Mouse (Mus musculus): ENCODE data around the gene Trmt10a. TPM values are rescaled to one million over a fixed set of nuclear protein-coding genes. Genes with fewer than 3 reads are reported as not detected.

The Trmt10a gene
- polyA plus RNA-seq, 1 experiment from 2014 or later: 8.2 TPM

- H3K9ac ChIP-seq (replicated peaks; ENCODE audit: low read depth, low read length): peak overlapping the region; percentile 74
- H3K4me1 ChIP-seq (ENCODE audit: control insufficient read depth, insufficient read depth, low read length): peaks cover 3% of the 10 kb centered on the region; the same call in 1 of the 2 replicates
- no peaks in the 10 kb centered on the region for H3K27me3 ChIP-seq (ENCODE audit: control insufficient read depth, insufficient read depth, low read length)
- H3K36me3 ChIP-seq (ENCODE audit: control insufficient read depth, insufficient read depth, low read length): no peaks in the 10 kb centered on the region
- H3K4me3 ChIP-seq (ENCODE audit: low read depth, low read length): peak overlapping the region; percentile 55
- H3K9me3 ChIP-seq (ENCODE audit: control insufficient read depth, low read length): no peaks in the 10 kb centered on the region
- 0% methylated on average over 18 of the region's 18 CpGs for WGBS
- peak overlapping the region; percentile 95 for H3K27ac ChIP-seq (ENCODE audit: low read depth, low read length)
- no peak for ATAC-seq (ENCODE audit: low read depth)
- peak overlapping the region; percentile 66 for H3K4me2 ChIP-seq (ENCODE audit: low read depth, low read length)
Measured at GRCm38 (mm10) chr3:138144060-138144641, 903 bp downstream of the Trmt10a start.

DNA sequence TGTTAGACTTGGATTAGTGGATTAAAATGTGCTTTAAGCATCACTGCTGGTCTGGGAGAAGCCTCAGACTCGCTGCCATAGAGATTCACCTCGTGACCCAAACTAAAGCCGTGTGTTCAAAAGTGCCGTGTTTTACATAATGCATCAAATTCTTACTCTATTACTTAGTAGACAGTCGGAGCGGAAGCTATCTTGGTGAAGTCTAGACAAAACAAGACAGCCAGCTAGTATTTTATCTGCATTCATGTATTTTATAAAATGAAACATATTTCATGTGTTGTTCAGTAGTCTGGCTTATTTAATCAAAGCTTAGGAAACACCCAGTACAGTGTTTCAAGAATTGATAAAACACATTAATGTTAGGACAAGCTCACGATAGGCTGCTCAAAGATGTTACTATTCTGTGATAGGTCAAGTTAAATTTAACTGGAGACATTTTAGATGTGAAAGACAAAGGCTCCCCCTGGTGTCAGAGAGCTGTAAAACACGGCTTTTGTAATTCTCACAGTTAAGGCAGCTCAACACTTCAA lies 1.5 kb downstream of the Trmt10a start, which contains the start of gene Mttp:
Gene Mttp, minus strand, starts transcription at position 327 of the 530 bp plus-strand sequence.
- H3K9ac ChIP-seq (replicated peaks; ENCODE audit: low read depth, low read length): peak within 1 kb of the TSS; percentile 74
- WGBS: 3% methylated on average over 8 of the region's 8 CpGs
- no peaks in the 10 kb centered on the region for H3K36me3 ChIP-seq (ENCODE audit: control insufficient read depth, insufficient read depth, low read length)
- H3K4me3 ChIP-seq (ENCODE audit: low read depth, low read length): peak within 1 kb of the TSS; percentile 55
- no peaks in the 10 kb centered on the region for H3K9me3 ChIP-seq (ENCODE audit: control insufficient read depth, low read length)
- peak; percentile 19; the same call in 1 of the 2 replicates for ATAC-seq (ENCODE audit: low read depth)
- H3K4me1 ChIP-seq (ENCODE audit: control insufficient read depth, insufficient read depth, low read length): peaks cover 3% of the 10 kb centered on the region; the same call in 1 of the 2 replicates
- peak within 1 kb of the TSS; percentile 95 for H3K27ac ChIP-seq (ENCODE audit: low read depth, low read length)
- peak within 1 kb of the TSS; percentile 66 for H3K4me2 ChIP-seq (ENCODE audit: low read depth, low read length)
- no peaks in the 10 kb centered on the region for H3K27me3 ChIP-seq (ENCODE audit: control insufficient read depth, insufficient read depth, low read length)

DNA sequence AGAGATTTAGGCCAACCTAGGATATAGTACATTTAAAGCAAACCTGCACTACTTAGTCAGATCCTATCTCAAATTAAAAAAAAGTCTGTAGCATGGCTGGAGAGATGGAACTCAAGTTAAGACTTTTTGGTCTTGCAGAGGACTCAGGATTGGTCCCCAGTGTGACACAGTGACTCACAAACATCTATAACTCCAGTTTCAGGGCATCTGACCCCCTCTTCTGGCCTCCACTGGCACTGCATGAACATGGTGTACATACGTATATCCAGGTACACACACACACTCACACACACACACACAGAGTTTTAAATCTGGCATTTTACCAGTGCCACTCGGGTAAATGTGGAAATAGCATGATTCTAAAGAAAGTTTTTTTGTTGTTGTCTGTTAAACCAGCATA lies 5.6 kb downstream of the Trmt10a start:
- Histone ChIP-seq H3K9me3 (ENCODE audit: control insufficient read depth, low read length) (no peaks in the 10 kb centered on the region), H3K9ac (replicated peaks; ENCODE audit: low read depth, low read length) (no peak overlapping the region), H3K4me2 (ENCODE audit: low read depth, low read length) (no peak overlapping the region), H3K4me1 (ENCODE audit: control insufficient read depth, insufficient read depth, low read length) (no peaks in the 10 kb centered on the region), H3K27me3 (ENCODE audit: control insufficient read depth, insufficient read depth, low read length) (no peaks in the 10 kb centered on the region), H3K36me3 (ENCODE audit: control insufficient read depth, insufficient read depth, low read length) (no peaks in the 10 kb centered on the region), H3K27ac (ENCODE audit: low read depth, low read length) (no peak overlapping the region), H3K4me3 (ENCODE audit: low read depth, low read length) (no peak overlapping the region)
- ATAC-seq (ENCODE audit: low read depth): no peak
- 94% methylated on average over 2 of the region's 2 CpGs for WGBS

DNA sequence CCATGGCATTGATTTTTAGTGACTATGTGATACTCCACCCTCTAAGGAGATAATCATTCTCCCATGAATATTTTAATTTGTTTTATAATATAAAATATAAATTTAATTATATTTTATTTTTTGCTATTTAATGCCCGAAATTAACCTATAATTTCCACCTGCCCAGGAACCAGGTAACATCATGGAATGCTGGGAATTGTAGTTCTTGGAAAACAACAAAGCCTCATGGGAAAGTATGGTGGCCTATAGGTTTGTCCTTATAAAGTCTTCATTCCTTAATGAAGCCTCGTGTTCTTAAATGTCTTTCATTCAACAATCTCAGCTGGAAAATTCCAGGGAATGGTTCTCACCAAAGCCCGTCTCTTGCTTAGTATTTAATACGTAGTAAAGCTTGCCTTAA lies 11.8 kb downstream of the Trmt10a start:
- Histone ChIP-seq H3K4me1 (ENCODE audit: control insufficient read depth, insufficient read depth, low read length) (no peaks in the 10 kb centered on the region), H3K36me3 (ENCODE audit: control insufficient read depth, insufficient read depth, low read length) (no peaks in the 10 kb centered on the region), H3K27me3 (ENCODE audit: control insufficient read depth, insufficient read depth, low read length) (no peaks in the 10 kb centered on the region), H3K9me3 (ENCODE audit: control insufficient read depth, low read length) (no peaks in the 10 kb centered on the region), H3K9ac (replicated peaks; ENCODE audit: low read depth, low read length) (no peak overlapping the region), H3K4me3 (ENCODE audit: low read depth, low read length) (no peak overlapping the region), H3K27ac (ENCODE audit: low read depth, low read length) (no peak overlapping the region), H3K4me2 (ENCODE audit: low read depth, low read length) (no peak overlapping the region)
- ATAC-seq (ENCODE audit: low read depth): no peak
- 94% methylated on average over 4 of the region's 4 CpGs for whole genome bisulfite sequencing

DNA sequence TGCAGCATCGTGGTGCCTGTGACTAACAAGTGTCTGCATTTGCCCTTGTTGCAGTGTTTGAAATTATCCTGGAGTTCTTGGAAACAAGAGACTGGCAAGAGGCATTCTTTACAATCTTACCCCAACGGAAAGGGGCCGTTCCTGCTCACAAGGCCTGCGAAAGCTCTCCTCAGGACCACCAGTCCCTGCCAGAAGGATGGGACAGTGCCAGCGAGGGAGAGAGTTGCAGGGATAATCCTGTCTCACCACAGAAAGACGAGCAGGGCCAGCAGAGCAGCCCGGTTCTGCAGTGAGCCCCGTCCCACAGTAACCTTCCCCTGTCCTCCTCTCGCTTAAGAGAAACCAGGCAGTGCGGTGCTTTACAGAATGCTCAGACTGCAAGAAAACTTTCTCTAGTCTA lies 13.4 kb downstream of the Trmt10a start:
- no peak for ATAC-seq (ENCODE audit: low read depth)
- Histone ChIP-seq H3K36me3 (ENCODE audit: control insufficient read depth, insufficient read depth, low read length) (no peaks in the 10 kb centered on the region), H3K4me1 (ENCODE audit: control insufficient read depth, insufficient read depth, low read length) (no peaks in the 10 kb centered on the region), H3K9ac (replicated peaks; ENCODE audit: low read depth, low read length) (no peak overlapping the region), H3K27me3 (ENCODE audit: control insufficient read depth, insufficient read depth, low read length) (no peaks in the 10 kb centered on the region), H3K27ac (ENCODE audit: low read depth, low read length) (no peak overlapping the region), H3K4me2 (ENCODE audit: low read depth, low read length) (no peak overlapping the region), H3K9me3 (ENCODE audit: control insufficient read depth, low read length) (no peaks in the 10 kb centered on the region), H3K4me3 (ENCODE audit: low read depth, low read length) (no peak overlapping the region)
- 65% methylated on average over 10 of the region's 10 CpGs for WGBS

DNA sequence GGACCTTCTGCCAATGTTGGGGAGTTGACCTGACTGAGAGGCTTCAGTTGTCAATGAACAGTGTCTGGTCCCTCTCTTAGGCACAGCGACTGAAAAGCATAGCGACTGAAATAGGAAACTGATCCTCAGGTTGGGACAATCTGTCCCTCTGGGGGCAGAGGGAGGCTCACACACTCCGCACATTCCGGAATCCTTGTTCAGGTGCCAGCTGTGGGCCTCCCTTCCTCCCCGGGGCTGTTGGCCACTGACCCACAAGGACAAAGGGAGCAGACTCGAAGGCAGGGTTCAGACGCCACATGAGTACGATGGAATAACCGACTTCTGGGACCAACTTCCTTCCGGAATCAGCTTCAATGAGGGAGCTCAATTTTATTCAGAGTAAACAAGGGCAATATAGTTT lies 18.4 kb downstream of the Trmt10a start:
- no peak overlapping the region for H3K4me3 ChIP-seq (ENCODE audit: low read depth, low read length)
- WGBS: 91% methylated on average over 10 of the region's 10 CpGs
- no peaks in the 10 kb centered on the region for H3K36me3 ChIP-seq (ENCODE audit: control insufficient read depth, insufficient read depth, low read length)
- ATAC-seq (ENCODE audit: low read depth): no peak
- H3K9me3 ChIP-seq (ENCODE audit: control insufficient read depth, low read length): no peaks in the 10 kb centered on the region
- H3K27me3 ChIP-seq (ENCODE audit: control insufficient read depth, insufficient read depth, low read length): no peaks in the 10 kb centered on the region
- no peak overlapping the region for H3K9ac ChIP-seq (replicated peaks; ENCODE audit: low read depth, low read length)
- no peak overlapping the region for H3K4me2 ChIP-seq (ENCODE audit: low read depth, low read length)
- no peaks in the 10 kb centered on the region for H3K4me1 ChIP-seq (ENCODE audit: control insufficient read depth, insufficient read depth, low read length)
- no peak overlapping the region for H3K27ac ChIP-seq (ENCODE audit: low read depth, low read length)

DNA sequence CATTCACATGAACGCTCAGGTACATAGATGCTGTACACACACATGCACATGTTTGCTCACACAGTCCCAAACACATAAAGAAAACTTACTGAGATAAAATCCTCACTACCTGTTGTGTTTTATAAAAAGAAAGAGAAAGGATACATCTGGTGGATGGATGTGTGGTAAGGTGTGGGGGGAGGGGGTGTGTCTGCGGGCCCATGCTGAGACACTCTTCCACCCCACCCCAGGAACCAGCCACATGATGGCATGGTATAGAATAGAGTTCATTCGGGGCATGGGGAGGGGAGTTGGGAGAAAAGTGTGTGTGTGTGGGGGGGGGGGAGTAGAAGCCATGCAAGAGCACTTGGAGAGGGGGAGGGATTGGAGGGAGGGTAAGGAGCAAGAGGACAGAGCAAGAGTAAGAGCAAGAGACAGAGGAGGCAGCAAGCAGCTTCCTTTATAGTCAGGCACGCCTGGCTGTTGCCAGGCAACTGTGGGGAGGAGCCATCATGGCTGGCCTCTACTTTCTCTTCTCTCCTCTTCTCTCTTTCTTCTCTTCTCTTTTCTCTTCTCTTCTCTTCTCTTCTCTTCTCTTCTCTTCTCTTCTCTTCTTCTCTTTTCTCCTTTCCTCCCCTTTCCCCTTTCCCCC lies 19.4 kb downstream of the Trmt10a start:
- Histone ChIP-seq H3K4me2 (ENCODE audit: low read depth, low read length) (no peak overlapping the region), H3K27ac (ENCODE audit: low read depth, low read length) (no peak overlapping the region), H3K9me3 (ENCODE audit: control insufficient read depth, low read length) (no peaks in the 10 kb centered on the region), H3K4me3 (ENCODE audit: low read depth, low read length) (no peak overlapping the region), H3K27me3 (ENCODE audit: control insufficient read depth, insufficient read depth, low read length) (no peaks in the 10 kb centered on the region), H3K9ac (replicated peaks; ENCODE audit: low read depth, low read length) (no peak overlapping the region), H3K4me1 (ENCODE audit: control insufficient read depth, insufficient read depth, low read length) (no peaks in the 10 kb centered on the region), H3K36me3 (ENCODE audit: control insufficient read depth, insufficient read depth, low read length) (no peaks in the 10 kb centered on the region)
- WGBS: 59% methylated on average over 4 of the region's 4 CpGs
- ATAC-seq (ENCODE audit: low read depth): peak; percentile 24; the same call in 1 of the 2 replicates

DNA sequence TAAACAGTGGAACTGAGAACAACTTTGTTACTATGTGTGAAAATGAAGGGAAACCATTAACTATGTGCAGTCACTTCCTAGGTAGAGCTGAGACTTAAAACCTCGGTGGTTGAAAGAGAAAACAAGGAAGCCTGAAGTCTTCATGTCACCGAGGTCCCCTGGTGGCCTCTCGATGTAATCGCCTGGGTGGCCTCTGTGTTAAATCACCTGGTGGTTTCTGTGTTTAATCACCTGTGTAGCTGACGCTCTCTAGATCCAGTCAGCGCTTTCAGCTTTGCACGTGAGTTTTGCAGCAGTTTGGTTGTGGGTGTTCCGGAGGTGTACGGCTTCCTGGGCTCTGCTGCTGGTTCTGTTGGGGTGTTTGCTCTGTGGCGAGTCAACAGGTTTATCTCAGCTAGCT lies 30.0 kb downstream of the Trmt10a start:
- Histone ChIP-seq H3K9me3 (ENCODE audit: control insufficient read depth, low read length) (no peaks in the 10 kb centered on the region), H3K27me3 (ENCODE audit: control insufficient read depth, insufficient read depth, low read length) (no peaks in the 10 kb centered on the region), H3K9ac (replicated peaks; ENCODE audit: low read depth, low read length) (no peak overlapping the region), H3K27ac (ENCODE audit: low read depth, low read length) (no peak overlapping the region), H3K36me3 (ENCODE audit: control insufficient read depth, insufficient read depth, low read length) (no peaks in the 10 kb centered on the region), H3K4me3 (ENCODE audit: low read depth, low read length) (no peak overlapping the region), H3K4me2 (ENCODE audit: low read depth, low read length) (no peak overlapping the region), H3K4me1 (ENCODE audit: control insufficient read depth, insufficient read depth, low read length) (no peaks in the 10 kb centered on the region)
- WGBS: 78% methylated on average over 10 of the region's 10 CpGs
- no peak for ATAC-seq (ENCODE audit: low read depth)

GRCm38 (mm10) chr3:138175551-138175950 lies 32.3 kb downstream of the Trmt10a start:
- Histone ChIP-seq H3K27ac (ENCODE audit: low read depth, low read length) (no peak overlapping the region), H3K27me3 (ENCODE audit: control insufficient read depth, insufficient read depth, low read length) (no peaks in the 10 kb centered on the region), H3K4me1 (ENCODE audit: control insufficient read depth, insufficient read depth, low read length) (no peaks in the 10 kb centered on the region), H3K4me2 (ENCODE audit: low read depth, low read length) (no peak overlapping the region), H3K9me3 (ENCODE audit: control insufficient read depth, low read length) (no peaks in the 10 kb centered on the region), H3K4me3 (ENCODE audit: low read depth, low read length) (no peak overlapping the region), H3K36me3 (ENCODE audit: control insufficient read depth, insufficient read depth, low read length) (no peaks in the 10 kb centered on the region), H3K9ac (replicated peaks; ENCODE audit: low read depth, low read length) (no peak overlapping the region)
- WGBS: 92% methylated on average over 6 of the region's 6 CpGs
- no peak for ATAC-seq (ENCODE audit: low read depth)

Data from neural tube, embryonic 14.5 days (tissue).